Mouse (Mus musculus) heart, embryonic 14.5 days (tissue): ENCODE measurements around the gene Ttc32. TPM values are rescaled to one million over a fixed set of nuclear protein-coding genes. Genes with fewer than 3 reads are reported as not detected.

Experiments used
- ATAC-seq: fragments of 200-750 bp; cut with Nextera tagmentation; 2 replicates; pipeline ENCODE4 v1.8.0; 2017; ENCODE audit warnings: low read depth, moderate TSS enrichment; ENCODE audit not compliant: insufficient number of reproducible peaks, insufficient read depth, low FRiP score
- H3K27ac ChIP-seq, 2 experiments: fragments of 200-500 bp in 1 of 2; fragments of 300-500 bp in 1 of 2; sonication (generic) in 1 of 2; replicated peaks in 1 of 2; 2 replicates each; pipeline ENCODE4 v1.5.1; 2012 to 2014; ENCODE audit warnings: low read depth in 2 of 2, low read length in 2 of 2, control low read depth in 1 of 2, mild to moderate bottlenecking in 1 of 2, mixed read lengths in 1 of 2; ENCODE audit not compliant: control insufficient read depth in 1 of 2, insufficient read depth in 1 of 2
- H3K27me3 ChIP-seq: fragments of 300-500 bp; sonication (generic); 2 replicates; pipeline ENCODE4 v1.6.1; 2014; ENCODE audit warnings: mild to moderate bottlenecking, low read length, control low read depth; ENCODE audit not compliant: control insufficient read depth, insufficient read depth
- H3K36me3 ChIP-seq: fragments of 300-500 bp; sonication (generic); 2 replicates; pipeline ENCODE4 v1.6.1; 2014; ENCODE audit warnings: mild to moderate bottlenecking, control low read depth, low read length, mixed read lengths; ENCODE audit not compliant: control insufficient read depth, insufficient read depth
- H3K4me1 ChIP-seq, 2 experiments: fragments of 200-500 bp in 1 of 2; fragments of 300-500 bp in 1 of 2; sonication (generic) in 1 of 2; 2 replicates each; pipeline ENCODE4 v1.6.1; 2012 to 2014; ENCODE audit warnings: low read length in 2 of 2, control low read depth in 1 of 2, mixed read lengths in 1 of 2; ENCODE audit not compliant: control insufficient read depth in 2 of 2, insufficient read depth in 2 of 2
- H3K4me2 ChIP-seq: fragments of 300-500 bp; sonication (generic); 2 replicates; pipeline ENCODE4 v1.6.1; 2014; ENCODE audit warnings: mild to moderate bottlenecking, low read length
- H3K4me3 ChIP-seq, 2 experiments: fragments of 200-500 bp in 1 of 2; fragments of 300-500 bp in 1 of 2; sonication (generic) in 1 of 2; 2 replicates each; pipeline ENCODE4 v1.5.1; 2012 to 2014; ENCODE audit warnings: low read length in 2 of 2, mild to moderate bottlenecking in 2 of 2, control low read depth in 1 of 2, low read depth in 1 of 2, moderate library complexity in 1 of 2; ENCODE audit not compliant: control insufficient read depth in 1 of 2, insufficient read depth in 1 of 2
- H3K9ac ChIP-seq: fragments of 300-500 bp; sonication (generic); 2 replicates; pipeline ENCODE4 v1.6.1; 2014; ENCODE audit warnings: mild to moderate bottlenecking, low read length
- H3K9me3 ChIP-seq: fragments of 300-500 bp; sonication (generic); 2 replicates; pipeline ENCODE4 v1.6.1; 2016; ENCODE audit warnings: low read length, control low read depth; ENCODE audit not compliant: control insufficient read depth
- WGBS: fragments of 180-500 bp; shearing (Covaris S2); extraction: QIAGEN DNeasy Blood & Tissue Kit; methylation state at CpG from one replicate; pipeline ENCODE4 v1.1.7; 2014; 5-methylcytosine and 5-hydroxymethylcytosine counted together
- polyA plus RNA-seq: library from polyadenylated mRNA; unstranded; fragments of >200 nt; fragmentation: Nextera tagmentation; extraction: Ambion mirVana; gene quantifications from 2 replicates; pipeline ENCODE4 v1.2.1, GENCODE M21; 2014

The Ttc32 gene
- polyA plus RNA-seq, 1 experiment from 2014 or later, result 18.3 TPM

GRCm38 (mm10) chr12:9029506-9029887 lies 300 bp upstream of the Ttc32 start:
- peak overlapping the region; percentile 86 for H3K9ac ChIP-seq
- no peaks in the 10 kb centered on the region for H3K27me3 ChIP-seq
- H3K9me3 ChIP-seq, result no peaks in the 10 kb centered on the region
- peaks cover under 1 to 7% of the 10 kb centered on the region in 2 experiments for H3K4me1 ChIP-seq
- H3K4me2 ChIP-seq, result peak overlapping the region; percentile 74
- peak overlapping the region; percentile 60 to 84 for H3K4me3 ChIP-seq
- ATAC-seq, result no peak
- peak overlapping the region; percentile 95 to 99; a peak in 3 of 4 replicates for H3K27ac ChIP-seq
- peaks cover 13% of the 10 kb centered on the region; the same call in 1 of the 2 replicates for H3K36me3 ChIP-seq
- 44% methylated on average over 4 of the region's 4 CpGs for WGBS

DNA sequence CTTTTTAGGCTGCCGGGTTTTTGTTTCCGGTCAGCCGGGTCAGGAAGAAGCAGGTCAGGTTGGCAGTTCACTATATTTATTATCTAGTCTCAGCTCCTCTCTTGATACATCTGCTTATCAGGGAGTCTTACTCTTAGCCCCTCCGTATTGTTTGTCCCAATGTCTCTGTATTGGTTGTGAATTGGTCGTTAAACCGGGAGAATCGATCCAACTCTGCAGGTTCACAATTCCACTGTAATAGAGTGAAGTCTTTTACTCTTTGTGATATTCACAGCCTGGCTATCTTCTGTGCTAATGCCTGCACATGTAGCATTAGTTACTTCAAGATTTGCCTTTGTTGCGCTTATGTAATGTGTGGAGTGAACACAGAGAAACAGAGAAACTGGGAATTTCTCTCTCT lies 1.4 kb downstream of the Ttc32 start:
- H3K4me2 ChIP-seq, result peak overlapping the region; percentile 74
- H3K9me3 ChIP-seq, result no peaks in the 10 kb centered on the region
- WGBS, result 68% methylated on average over 8 of the region's 8 CpGs
- 0 out of 4 replicates have a peak overlapping the region, but pooled peaks have one; percentile 14 to 25 for H3K27ac ChIP-seq
- H3K4me1 ChIP-seq, result peaks cover 2 to 7% of the 10 kb centered on the region in 2 experiments
- H3K36me3 ChIP-seq, result peaks cover 13% of the 10 kb centered on the region; the same call in 1 of the 2 replicates
- peak overlapping the region; percentile 86 for H3K9ac ChIP-seq
- no peaks in the 10 kb centered on the region for H3K27me3 ChIP-seq
- peak overlapping the region in 1 of 2 experiments; percentile 60; a peak in 1 of 4 replicates for H3K4me3 ChIP-seq
- ATAC-seq, result no peak

DNA sequence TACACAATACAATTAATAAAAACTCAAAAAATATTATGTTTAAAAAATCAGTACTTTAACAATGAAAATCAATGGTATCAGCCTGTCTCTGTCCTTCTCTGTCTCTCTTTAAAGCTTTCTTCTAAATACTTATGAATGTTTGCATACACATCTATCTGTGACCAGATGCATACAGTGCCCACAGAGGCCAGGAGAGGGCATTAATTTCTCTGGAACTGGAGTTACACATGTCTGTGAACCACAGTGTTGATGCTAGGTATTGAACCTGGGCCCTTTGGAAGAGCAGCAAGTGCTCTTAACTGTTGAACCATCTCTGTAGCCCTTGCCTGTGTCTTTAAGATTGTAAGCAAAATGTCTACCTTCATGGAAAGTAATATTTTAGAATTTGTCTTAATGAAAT lies 3.3 kb downstream of the Ttc32 start:
- Histone ChIP-seq H3K4me2 (no peak overlapping the region), H3K27ac (no peak overlapping the region)

DNA sequence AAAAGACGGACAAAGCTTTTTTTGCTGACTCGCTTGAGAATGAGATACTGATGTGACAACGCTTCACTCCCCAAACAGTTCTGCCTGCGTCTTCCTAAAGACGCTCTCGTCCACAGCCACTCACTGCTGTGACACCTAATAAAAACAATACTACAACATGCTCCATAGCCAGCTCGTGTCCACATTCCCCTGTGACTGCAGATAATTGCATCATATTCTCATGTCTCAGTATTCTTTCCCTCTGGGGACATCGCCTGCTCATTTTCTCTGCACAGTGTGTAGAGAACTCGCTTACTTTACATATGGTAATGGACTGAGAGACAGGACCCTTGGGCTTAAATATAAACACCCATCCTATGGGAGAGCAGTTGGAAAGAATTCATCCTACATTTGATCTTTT lies 6.6 kb downstream of the Ttc32 start:
- no peaks in the 10 kb centered on the region for H3K27me3 ChIP-seq
- WGBS, result 77% methylated on average over 9 of the region's 9 CpGs
- no peak overlapping the region for H3K9ac ChIP-seq
- no peaks in the 10 kb centered on the region for H3K36me3 ChIP-seq
- no peak overlapping the region for H3K4me3 ChIP-seq
- peaks cover 2 to 4% of the 10 kb centered on the region in 2 experiments for H3K4me1 ChIP-seq
- H3K27ac ChIP-seq, result no peak overlapping the region
- ATAC-seq, result no peak
- H3K4me2 ChIP-seq, result no peak overlapping the region
- H3K9me3 ChIP-seq, result no peaks in the 10 kb centered on the region

More for the DNA sequence above, 3.3 kb downstream of the Ttc32 start:
- Histone ChIP-seq H3K9ac (no peak overlapping the region), H3K27me3 (no peaks in the 10 kb centered on the region), H3K4me3 (no peak overlapping the region), H3K36me3 (peaks cover 4% of the 10 kb centered on the region; the same call in 1 of the 2 replicates), H3K4me1 (peaks cover 2 to 7% of the 10 kb centered on the region in 2 experiments), H3K9me3 (no peaks in the 10 kb centered on the region)
- ATAC-seq, result no peak

GRCm38 (mm10) chr12:9040177-9040576 lies 10.4 kb downstream of the Ttc32 start:
- no peaks in the 10 kb centered on the region; the same call in 1 of the 2 replicates for H3K36me3 ChIP-seq
- H3K27ac ChIP-seq, result no peak overlapping the region
- H3K4me1 ChIP-seq, result no peaks in the 10 kb centered on the region
- H3K9me3 ChIP-seq, result no peaks in the 10 kb centered on the region
- no peak for ATAC-seq
- WGBS, result 82% methylated on average over 5 of the region's 5 CpGs
- H3K4me2 ChIP-seq, result no peak overlapping the region
- no peak overlapping the region for H3K4me3 ChIP-seq
- no peak overlapping the region for H3K9ac ChIP-seq
- no peaks in the 10 kb centered on the region for H3K27me3 ChIP-seq

DNA sequence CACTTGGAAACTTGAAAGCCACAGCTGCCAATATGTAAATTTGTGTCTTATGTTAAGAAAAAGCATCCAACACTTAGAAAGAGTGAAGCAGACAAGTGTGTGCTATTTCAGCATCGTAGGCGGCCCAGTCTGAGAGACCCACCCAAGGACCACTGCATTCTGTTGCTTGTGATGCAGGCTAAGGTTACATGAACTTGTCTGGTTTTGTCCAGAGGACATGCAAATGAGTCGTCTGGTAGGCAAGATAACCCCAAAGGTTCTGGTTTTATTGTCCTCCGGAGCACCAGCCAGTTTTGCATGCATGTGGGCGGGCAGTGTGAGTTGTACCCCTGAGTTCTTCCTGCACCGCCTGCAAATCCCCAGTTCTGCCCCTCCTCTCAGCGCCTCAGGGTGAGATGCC lies 10.9 kb downstream of the Ttc32 start:
- H3K4me3 ChIP-seq, result no peak overlapping the region
- H3K9ac ChIP-seq, result no peak overlapping the region
- no peaks in the 10 kb centered on the region; the same call in 1 of the 2 replicates for H3K36me3 ChIP-seq
- no peaks in the 10 kb centered on the region for H3K4me1 ChIP-seq
- H3K9me3 ChIP-seq, result no peaks in the 10 kb centered on the region
- no peak for ATAC-seq
- H3K4me2 ChIP-seq, result no peak overlapping the region
- H3K27me3 ChIP-seq, result no peaks in the 10 kb centered on the region
- H3K27ac ChIP-seq, result no peak overlapping the region
- WGBS, result 65% methylated on average over 7 of the region's 7 CpGs

DNA sequence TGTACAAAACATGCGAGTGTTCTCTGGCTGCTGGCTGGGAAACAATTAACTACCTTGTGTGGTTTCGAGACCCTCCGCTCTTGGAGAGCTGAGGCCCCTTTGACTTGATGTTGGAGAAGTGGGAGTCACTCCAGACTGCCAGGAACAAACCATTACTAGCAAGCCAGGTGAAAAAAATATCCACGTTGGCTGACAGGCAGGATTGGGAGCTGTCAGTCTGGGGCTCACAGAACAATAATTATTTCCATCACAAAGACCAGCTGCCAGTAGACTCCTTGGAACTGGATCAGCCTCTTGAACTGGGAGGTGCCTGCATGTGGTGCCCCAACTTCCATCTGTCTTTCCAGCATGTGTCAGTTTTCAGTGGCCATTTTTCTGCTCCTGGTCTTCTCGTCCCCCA lies 12.5 kb downstream of the Ttc32 start:
- ATAC-seq, result no peak
- Histone ChIP-seq H3K27me3 (no peaks in the 10 kb centered on the region), H3K9ac (no peak overlapping the region), H3K9me3 (no peaks in the 10 kb centered on the region), H3K4me2 (no peak overlapping the region), H3K36me3 (no peaks in the 10 kb centered on the region; the same call in 1 of the 2 replicates), H3K27ac (no peak overlapping the region), H3K4me3 (no peak overlapping the region), H3K4me1 (no peaks in the 10 kb centered on the region)
- WGBS, result 88% methylated on average over 5 of the region's 5 CpGs

GRCm38 (mm10) chr12:9042759-9043158 lies 13.0 kb downstream of the Ttc32 start:
- 79% methylated on average over 3 of the region's 3 CpGs for WGBS
- Histone ChIP-seq H3K4me1 (no peaks in the 10 kb centered on the region), H3K36me3 (no peaks in the 10 kb centered on the region; the same call in 1 of the 2 replicates), H3K27ac (no peak overlapping the region), H3K4me2 (no peak overlapping the region), H3K9me3 (no peaks in the 10 kb centered on the region), H3K4me3 (no peak overlapping the region), H3K27me3 (no peaks in the 10 kb centered on the region), H3K9ac (no peak overlapping the region)
- no peak for ATAC-seq
